Mouse (Mus musculus) bone marrow macrophage, adult 2 months (primary cell): ENCODE data around the gene Serinc5.

Experiments
- CTCF ChIP-seq: IDR thresholded peaks from 2 replicates; pipeline ENCODE4 v1.5.1; 2012; ENCODE audit warnings: low read depth, mild to moderate bottlenecking, low read length, moderate library complexity
- POLR2A ChIP-seq: IDR thresholded peaks from 2 replicates; pipeline ENCODE4 v1.6.1; 2012; ENCODE audit warnings: mild to moderate bottlenecking, low read depth, low read length, borderline replicate concordance

GRCm38 (mm10) chr13:92592268-92592785, 18.6 kb upstream of the Serinc5 start:
- TF ChIP-seq CTCF, result no peak
- no peak for TF ChIP-seq POLR2A
